Mouse (Mus musculus): ENCODE data around the gene Olfr120.
"Not testable (repeated sequence)": the region's sequence is repeated elsewhere in the genome, so short reads cannot be mapped to it uniquely, and the experiment has no call there.

The Olfr120 gene
- long read RNA-seq, experiment 1, result 0 reads
- long read RNA-seq, experiment 2, result 0 reads

- intact Hi-C loops (cut with DNase I), result no loop called here
Observed at GRCm38 (mm10) chr17:37721508-37721907, at the start of gene Olfr120. Gene Olfr120 (plus strand): TSS chr17:37721808.

GRCm38 (mm10) chr17:37696264-37696663 lies 25.3 kb upstream of the Olfr120 start, which contains the start of gene Olfr119:
Gene Olfr119 (plus strand): TSS chr17:37696564.
- intact Hi-C loops (cut with DNase I), result not testable (repeated sequence)

GRCm38 (mm10) chr17:37738070-37738469 lies 16.5 kb downstream of the Olfr120 start:
- intact Hi-C loops (cut with DNase I), result no loop called here

- intact Hi-C loops (cut with DNase I), result no loop called here
Observed at GRCm38 (mm10) chr17:37768307-37768706, 46.7 kb downstream of the Olfr120 start, which contains the start of gene Olfr122. Gene Olfr122 (plus strand): TSS chr17:37768607.

All from adrenal gland (tissue).